Mouse (Mus musculus) cerebellum, adult 2 months (tissue): ENCODE results near the gene Ush1g.

ENCODE experiments used
- CTCF ChIP-seq: fragments of 200-500 bp; IDR thresholded peaks from 2 replicates; pipeline ENCODE4 v1.5.1; 2011; ENCODE audit warnings: low read depth, mild to moderate bottlenecking, control low read depth, low read length, moderate library complexity, borderline replicate concordance; ENCODE audit not compliant: insufficient read depth
- POLR2A ChIP-seq: fragments of 200-500 bp; IDR thresholded peaks from 2 replicates; pipeline ENCODE4 v1.6.1; 2011; ENCODE audit warnings: low read length, control low read depth, borderline replicate concordance; ENCODE audit not compliant: insufficient read depth

- no peak for TF ChIP-seq POLR2A
- TF ChIP-seq CTCF: no peak
These were observed 20.5 kb downstream of the Ush1g start for GRCm38 (mm10) chr11:115301351-115301750.
